Mouse (Mus musculus) megakaryocyte, embryonic 14.5 days (primary cell): ENCODE results near the gene Prr19.

ENCODE experiments used
- FLI1 ChIP-seq: IDR thresholded peaks from 2 replicates; pipeline ENCODE4 v1.6.1; 2012; ENCODE audit warnings: low read length, inconsistent platforms, mixed read lengths
- GATA1 ChIP-seq: IDR thresholded peaks from 3 replicates; pipeline ENCODE4 v1.6.1; 2012; ENCODE audit warnings: mixed read lengths, low read length, inconsistent platforms, borderline replicate concordance

GRCm38 (mm10) chr7:25267301-25267750 is 33.9 kb upstream of the Prr19 start, which contains the start of gene Cic:
- TF ChIP-seq GATA1 (no peak), FLI1 (no peak)
